Mouse (Mus musculus): ENCODE measurements around the gene Myh10. TPM values are rescaled to one million over a fixed set of nuclear protein-coding genes. Genes with fewer than 3 reads are reported as not detected.

Myh10 gene
- polyA plus RNA-seq, 1 experiment from 2014 or later: 94.9 TPM

DNA sequence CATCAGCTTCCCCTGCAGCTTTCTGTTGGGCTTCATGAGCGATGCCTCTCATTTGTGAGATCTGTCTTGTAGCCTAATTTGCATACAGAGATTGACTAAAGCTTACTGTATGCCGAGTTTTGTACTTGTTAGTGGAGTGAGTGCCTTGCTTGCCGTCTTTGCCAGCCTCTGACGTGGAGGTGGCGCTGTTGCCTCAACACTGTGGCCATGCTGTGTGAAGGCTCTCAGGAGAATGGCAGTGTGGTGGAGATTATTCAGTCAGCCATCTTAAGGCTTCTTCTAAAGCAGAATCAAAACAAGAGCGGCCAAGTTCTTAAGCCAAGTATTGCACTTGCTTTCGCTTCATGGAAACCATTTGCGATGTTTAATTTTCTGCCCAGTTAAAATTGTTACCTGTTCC, 59.6 kb downstream of the Myh10 start:
- H3K36me3 ChIP-seq (ENCODE audit: control insufficient read depth, insufficient read depth, low read length): peaks cover 3% of the 10 kb centered on the region; the same call in 1 of the 2 replicates
- peaks cover 4% of the 10 kb centered on the region; the same call in 1 of the 2 replicates for H3K4me1 ChIP-seq (ENCODE audit: control insufficient read depth, insufficient read depth, low read length)
- H3K27ac ChIP-seq (ENCODE audit: low read length): no peak overlapping the region
- no peaks in the 10 kb centered on the region for H3K9me3 ChIP-seq (replicated peaks; ENCODE audit: control insufficient read depth, low read length, poor library complexity, severe bottlenecking)
- no peak overlapping the region for H3K4me3 ChIP-seq (ENCODE audit: low read depth, low read length)
- WGBS: 76% methylated on average over 8 of the region's 8 CpGs
- H3K9ac ChIP-seq (ENCODE audit: low read depth, low read length): no peak overlapping the region
- no peak overlapping the region for H3K4me2 ChIP-seq (ENCODE audit: low read length)
- ATAC-seq: no peak
- no peaks in the 10 kb centered on the region for H3K27me3 ChIP-seq (ENCODE audit: control insufficient read depth, insufficient read depth, low read depth, low read length)

DNA sequence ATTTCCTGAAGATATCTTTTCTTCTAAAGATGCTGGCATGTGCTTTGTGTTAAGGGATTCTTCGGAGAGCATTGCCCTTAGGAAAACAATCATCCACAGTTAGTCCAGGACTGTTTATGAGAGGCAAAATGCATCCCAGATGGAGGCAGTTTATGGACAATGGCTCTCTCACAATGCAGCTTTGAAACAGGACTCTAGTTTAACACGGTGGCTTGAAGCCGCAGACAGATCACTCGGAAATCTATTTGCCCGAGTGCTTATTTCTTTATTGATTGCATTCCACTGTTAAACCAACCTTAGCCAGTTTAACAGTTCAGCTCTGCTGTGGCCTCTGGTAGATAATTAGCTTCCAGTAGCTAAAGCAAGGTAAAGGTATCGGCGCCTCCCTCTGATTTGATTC, 62.9 kb downstream of the Myh10 start:
- no peak overlapping the region for H3K27ac ChIP-seq (ENCODE audit: low read length)
- H3K9me3 ChIP-seq (replicated peaks; ENCODE audit: control insufficient read depth, low read length, poor library complexity, severe bottlenecking): no peaks in the 10 kb centered on the region
- no peaks in the 10 kb centered on the region for H3K36me3 ChIP-seq (ENCODE audit: control insufficient read depth, insufficient read depth, low read length)
- no peaks in the 10 kb centered on the region for H3K27me3 ChIP-seq (ENCODE audit: control insufficient read depth, insufficient read depth, low read depth, low read length)
- no peak overlapping the region for H3K9ac ChIP-seq (ENCODE audit: low read depth, low read length)
- no peak overlapping the region for H3K4me2 ChIP-seq (ENCODE audit: low read length)
- WGBS: 50% methylated on average over 7 of the region's 7 CpGs
- peaks cover 4% of the 10 kb centered on the region; the same call in 1 of the 2 replicates for H3K4me1 ChIP-seq (ENCODE audit: control insufficient read depth, insufficient read depth, low read length)
- H3K4me3 ChIP-seq (ENCODE audit: low read depth, low read length): no peak overlapping the region
- ATAC-seq: no peak

DNA sequence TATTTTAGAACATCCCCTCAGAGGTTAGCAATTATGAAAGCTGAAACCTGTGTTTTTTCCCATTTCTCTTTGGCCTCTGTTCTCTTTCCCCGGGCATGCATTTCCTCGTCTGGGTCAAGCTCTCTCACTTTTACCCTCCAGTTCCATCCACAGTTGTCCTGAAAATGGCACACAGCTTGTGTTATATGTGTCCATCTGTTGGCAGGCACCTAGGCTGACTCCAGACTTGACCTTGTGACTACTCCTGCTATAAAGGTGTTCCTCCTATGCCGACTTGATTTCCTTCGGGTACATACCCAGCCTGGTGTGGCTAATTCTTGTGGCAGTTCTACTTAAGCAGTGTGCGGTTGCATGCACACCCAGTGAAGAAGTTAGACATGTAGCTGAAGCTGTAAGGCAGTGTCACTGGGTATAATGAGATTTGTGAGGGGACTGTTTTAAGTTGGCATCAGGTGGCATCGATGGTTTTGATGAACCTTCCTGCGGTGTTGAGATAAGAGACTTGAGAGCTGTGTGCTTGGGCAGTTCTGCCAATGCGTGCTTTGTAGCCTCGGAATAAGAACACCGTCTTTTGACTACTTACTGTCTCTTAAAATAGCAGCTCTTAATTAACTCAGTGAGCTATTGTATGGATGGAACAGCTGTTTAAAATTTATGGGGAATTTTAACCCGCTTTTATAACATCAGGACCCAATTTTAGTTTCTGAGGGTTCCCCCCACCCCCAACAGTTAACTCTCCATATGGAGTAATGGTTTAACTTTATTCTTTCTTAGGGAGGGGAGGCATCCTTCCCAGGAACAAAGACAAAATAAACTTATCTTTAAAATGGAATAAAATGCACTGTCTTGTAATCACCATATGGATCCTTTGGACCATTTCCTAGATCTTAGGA, 65.3 kb downstream of the Myh10 start:
- H3K9me3 ChIP-seq (replicated peaks; ENCODE audit: control insufficient read depth, low read length, poor library complexity, severe bottlenecking): no peaks in the 10 kb centered on the region
- H3K27me3 ChIP-seq (ENCODE audit: control insufficient read depth, insufficient read depth, low read depth, low read length): no peaks in the 10 kb centered on the region
- H3K27ac ChIP-seq (ENCODE audit: low read length): no peak overlapping the region
- WGBS: 75% methylated on average over 11 of the region's 11 CpGs
- no peak for ATAC-seq
- H3K4me2 ChIP-seq (ENCODE audit: low read length): no peak overlapping the region
- H3K4me3 ChIP-seq (ENCODE audit: low read depth, low read length): no peak overlapping the region
- H3K9ac ChIP-seq (ENCODE audit: low read depth, low read length): no peak overlapping the region
- H3K4me1 ChIP-seq (ENCODE audit: control insufficient read depth, insufficient read depth, low read length): peaks cover 4% of the 10 kb centered on the region; the same call in 1 of the 2 replicates
- no peaks in the 10 kb centered on the region; the same call in 1 of the 2 replicates for H3K36me3 ChIP-seq (ENCODE audit: control insufficient read depth, insufficient read depth, low read length)

DNA sequence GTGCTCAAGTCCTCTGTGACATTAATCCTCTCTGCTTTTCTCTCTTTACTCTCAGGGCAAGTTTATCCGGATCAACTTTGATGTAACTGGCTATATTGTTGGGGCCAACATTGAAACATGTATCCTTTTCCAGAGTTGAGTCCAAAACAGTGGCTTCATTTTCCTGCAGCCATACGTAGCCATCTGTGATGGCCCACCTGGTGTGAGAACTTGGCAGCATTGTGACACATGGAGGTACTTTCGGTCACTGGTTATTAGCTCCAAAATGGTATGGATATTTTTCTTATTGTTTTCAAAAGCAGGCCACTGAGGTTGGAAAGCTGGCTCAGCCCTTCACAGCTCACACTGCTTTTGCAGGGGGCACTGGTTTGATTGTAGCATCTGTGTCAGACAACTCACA, 68.3 kb downstream of the Myh10 start:
- H3K27ac ChIP-seq (ENCODE audit: low read length): no peak overlapping the region
- no peak for ATAC-seq

DNA sequence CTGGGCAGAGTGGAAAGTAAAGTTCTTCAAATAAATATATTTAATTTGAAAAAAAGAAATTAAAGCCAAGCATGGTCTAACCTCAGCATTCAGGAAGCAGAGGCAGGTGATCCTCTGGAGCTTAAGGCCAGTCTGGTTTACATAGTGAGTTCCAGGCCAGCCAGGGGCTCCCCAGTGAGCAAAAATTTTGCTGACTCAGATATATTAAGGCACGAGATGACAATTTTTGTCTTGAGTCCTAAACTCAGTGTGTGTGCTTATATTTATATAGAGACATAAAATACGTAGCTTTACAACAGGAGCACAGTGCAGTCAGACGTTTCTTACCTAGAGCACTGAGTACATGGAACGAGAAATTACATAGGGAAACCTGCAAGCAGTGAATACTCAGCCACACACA, 69.8 kb downstream of the Myh10 start:
- 93% methylated on average over 4 of the region's 4 CpGs for WGBS
- no peak overlapping the region for H3K4me3 ChIP-seq (ENCODE audit: low read depth, low read length)
- H3K4me1 ChIP-seq (ENCODE audit: control insufficient read depth, insufficient read depth, low read length): peaks cover 2% of the 10 kb centered on the region; the same call in 1 of the 2 replicates
- no peaks in the 10 kb centered on the region for H3K9me3 ChIP-seq (replicated peaks; ENCODE audit: control insufficient read depth, low read length, poor library complexity, severe bottlenecking)
- H3K27me3 ChIP-seq (ENCODE audit: control insufficient read depth, insufficient read depth, low read depth, low read length): no peaks in the 10 kb centered on the region
- H3K4me2 ChIP-seq (ENCODE audit: low read length): no peak overlapping the region
- no peak overlapping the region for H3K27ac ChIP-seq (ENCODE audit: low read length)
- H3K36me3 ChIP-seq (ENCODE audit: control insufficient read depth, insufficient read depth, low read length): peaks cover 31% of the 10 kb centered on the region
- H3K9ac ChIP-seq (ENCODE audit: low read depth, low read length): no peak overlapping the region
- ATAC-seq: no peak

More for the DNA sequence above, 68.3 kb downstream of the Myh10 start:
- no peaks in the 10 kb centered on the region for H3K27me3 ChIP-seq (ENCODE audit: control insufficient read depth, insufficient read depth, low read depth, low read length)
- no peaks in the 10 kb centered on the region for H3K9me3 ChIP-seq (replicated peaks; ENCODE audit: control insufficient read depth, low read length, poor library complexity, severe bottlenecking)
- peaks cover 20% of the 10 kb centered on the region for H3K36me3 ChIP-seq (ENCODE audit: control insufficient read depth, insufficient read depth, low read length)
- H3K4me3 ChIP-seq (ENCODE audit: low read depth, low read length): no peak overlapping the region
- peaks cover 2% of the 10 kb centered on the region; the same call in 1 of the 2 replicates for H3K4me1 ChIP-seq (ENCODE audit: control insufficient read depth, insufficient read depth, low read length)
- 80% methylated on average over 3 of the region's 3 CpGs for WGBS
- no peak overlapping the region for H3K9ac ChIP-seq (ENCODE audit: low read depth, low read length)
- H3K4me2 ChIP-seq (ENCODE audit: low read length): no peak overlapping the region

DNA sequence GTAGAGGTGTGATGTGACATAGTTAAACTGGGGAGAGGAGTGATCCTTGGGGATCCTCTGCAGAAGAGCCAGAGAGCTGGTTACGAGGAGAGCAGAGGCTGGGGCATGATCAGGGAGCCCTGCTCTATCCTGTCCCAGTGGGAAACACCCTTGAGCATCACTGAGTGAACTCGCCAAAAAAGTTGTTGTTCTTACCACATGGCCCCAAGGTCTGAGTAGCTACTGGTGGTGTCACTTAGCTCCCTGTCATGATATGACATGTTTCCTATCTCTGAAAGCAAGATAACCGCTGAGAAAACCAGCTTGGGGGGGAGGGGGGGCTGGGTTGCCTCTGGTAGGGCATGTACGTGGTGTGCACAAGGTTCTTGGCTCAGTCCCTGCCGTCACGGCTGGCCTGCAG, 70.3 kb downstream of the Myh10 start:
- no peak for ATAC-seq
- H3K9ac ChIP-seq (ENCODE audit: low read depth, low read length): no peak overlapping the region
- peaks cover 2% of the 10 kb centered on the region; the same call in 1 of the 2 replicates for H3K4me1 ChIP-seq (ENCODE audit: control insufficient read depth, insufficient read depth, low read length)
- no peak overlapping the region for H3K4me2 ChIP-seq (ENCODE audit: low read length)
- 97% methylated on average over 6 of the region's 6 CpGs for WGBS
- no peaks in the 10 kb centered on the region for H3K27me3 ChIP-seq (ENCODE audit: control insufficient read depth, insufficient read depth, low read depth, low read length)
- no peaks in the 10 kb centered on the region for H3K9me3 ChIP-seq (replicated peaks; ENCODE audit: control insufficient read depth, low read length, poor library complexity, severe bottlenecking)
- no peak overlapping the region for H3K4me3 ChIP-seq (ENCODE audit: low read depth, low read length)
- H3K27ac ChIP-seq (ENCODE audit: low read length): no peak overlapping the region
- H3K36me3 ChIP-seq (ENCODE audit: control insufficient read depth, insufficient read depth, low read length): peaks cover 31% of the 10 kb centered on the region

DNA sequence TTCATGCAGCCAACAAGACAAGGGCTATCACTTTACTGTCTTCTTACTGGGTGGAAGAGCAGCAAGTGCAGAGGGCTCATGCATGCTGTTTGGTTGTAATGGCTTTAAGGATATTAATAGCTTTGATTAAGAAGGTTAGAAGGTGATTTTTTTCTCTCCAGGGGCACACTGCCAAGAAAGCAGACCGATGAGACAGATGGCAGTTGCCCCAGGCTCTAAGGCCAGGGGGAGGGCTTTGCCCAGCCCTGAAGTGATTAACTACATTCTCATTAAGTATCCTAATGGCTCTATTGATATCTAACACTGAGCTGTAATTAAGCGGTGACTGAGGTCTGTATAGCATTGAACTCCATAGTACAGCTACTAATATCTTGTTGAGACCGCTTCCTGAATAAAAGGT, 73.3 kb downstream of the Myh10 start:
- no peak for ATAC-seq
- Histone ChIP-seq H3K9me3 (replicated peaks; ENCODE audit: control insufficient read depth, low read length, poor library complexity, severe bottlenecking) (no peaks in the 10 kb centered on the region), H3K36me3 (ENCODE audit: control insufficient read depth, insufficient read depth, low read length) (peaks cover 53% of the 10 kb centered on the region), H3K27me3 (ENCODE audit: control insufficient read depth, insufficient read depth, low read depth, low read length) (no peaks in the 10 kb centered on the region), H3K4me3 (ENCODE audit: low read depth, low read length) (no peak overlapping the region), H3K27ac (ENCODE audit: low read length) (no peak overlapping the region), H3K9ac (ENCODE audit: low read depth, low read length) (no peak overlapping the region), H3K4me2 (ENCODE audit: low read length) (no peak overlapping the region), H3K4me1 (ENCODE audit: control insufficient read depth, insufficient read depth, low read length) (peaks cover 2% of the 10 kb centered on the region; the same call in 1 of the 2 replicates)
- WGBS: 50% methylated on average over 3 of the region's 3 CpGs

DNA sequence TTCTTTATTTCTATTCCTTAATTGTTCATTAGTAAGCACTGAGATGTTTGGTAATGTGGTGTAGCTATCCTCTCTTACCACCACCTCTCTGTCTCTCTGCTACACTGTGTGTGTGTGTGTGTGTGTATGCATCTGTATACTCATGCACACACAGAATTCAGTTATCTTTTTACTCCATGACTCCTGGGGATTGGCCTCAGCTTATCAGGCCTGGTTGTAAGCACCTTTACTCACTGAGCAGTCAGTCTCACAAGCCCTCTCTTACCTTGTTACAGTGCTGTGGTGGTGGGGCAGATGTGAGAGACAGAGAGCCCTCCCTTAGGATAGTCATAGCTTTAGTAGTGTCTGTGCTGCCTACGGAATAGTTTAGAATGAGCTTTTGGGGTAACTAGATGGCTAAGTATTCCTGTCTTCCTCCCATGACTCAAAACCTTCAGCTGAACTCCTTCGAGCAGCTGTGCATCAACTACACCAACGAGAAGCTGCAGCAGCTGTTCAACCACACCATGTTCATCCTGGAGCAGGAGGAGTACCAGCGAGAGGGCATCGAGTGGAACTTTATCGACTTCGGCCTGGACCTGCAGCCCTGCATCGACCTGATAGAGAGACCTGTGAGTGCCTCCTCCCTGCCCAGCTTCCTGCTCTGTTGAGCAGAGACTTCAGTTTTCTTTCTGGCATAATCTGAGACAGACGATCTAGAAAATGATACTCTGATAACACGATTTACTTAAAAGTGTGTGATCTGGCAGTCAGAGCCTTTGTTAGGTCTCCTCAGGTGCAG, 76.6 kb downstream of the Myh10 start:
- peaks cover 2% of the 10 kb centered on the region; the same call in 1 of the 2 replicates for H3K4me1 ChIP-seq (ENCODE audit: control insufficient read depth, insufficient read depth, low read length)
- no peak overlapping the region for H3K4me3 ChIP-seq (ENCODE audit: low read depth, low read length)
- peaks cover 69% of the 10 kb centered on the region for H3K36me3 ChIP-seq (ENCODE audit: control insufficient read depth, insufficient read depth, low read length)
- H3K27ac ChIP-seq (ENCODE audit: low read length): no peak overlapping the region
- no peak overlapping the region for H3K9ac ChIP-seq (ENCODE audit: low read depth, low read length)
- 95% methylated on average over 10 of the region's 10 CpGs for WGBS
- no peak overlapping the region for H3K4me2 ChIP-seq (ENCODE audit: low read length)
- H3K27me3 ChIP-seq (ENCODE audit: control insufficient read depth, insufficient read depth, low read depth, low read length): no peaks in the 10 kb centered on the region
- H3K9me3 ChIP-seq (replicated peaks; ENCODE audit: control insufficient read depth, low read length, poor library complexity, severe bottlenecking): no peaks in the 10 kb centered on the region
- ATAC-seq: no peak

Measured in midbrain, embryonic 16.5 days (tissue).